ENCODE assay signal across 26 mouse cellular contexts in the genomic region with DNA sequence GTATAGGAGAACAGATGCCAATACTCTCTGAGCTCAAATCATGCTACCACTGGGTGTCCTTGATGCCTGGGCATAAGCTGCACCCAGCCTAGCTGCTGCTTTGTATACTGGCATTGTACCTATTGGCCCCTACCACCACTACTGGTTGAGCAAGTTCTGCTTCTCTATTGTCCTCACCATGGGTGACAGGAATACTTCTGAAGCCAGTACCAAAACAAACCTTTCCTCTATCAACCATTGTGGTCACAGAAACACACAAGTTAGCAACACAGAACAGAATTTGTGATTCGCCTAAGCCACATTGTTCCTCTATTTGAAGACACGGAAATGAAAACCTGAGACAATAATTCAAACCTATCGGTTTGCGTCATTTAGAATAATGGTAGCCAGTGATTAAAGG.
DNase-seq lines count a peak whose midpoint lies in the region; ATAC-seq and TF ChIP-seq lines count a peak whose summit lies in the region.
"Had no signal": no experiment of that assay in that cellular context is flagged by ENCODE, and none has a peak within 500 bp of the region (broad histone marks: within the 10 kb centered on the region; RNA-seq: fewer than 3 reads in every experiment).

No protein-coding gene starts in this region.

- H3K4me3 ChIP-seq in stomach, embryonic 15.5 days (replicated peaks): no peak overlapping the region
- H3K4me3 ChIP-seq in cerebellum, adult 2 months (replicated peaks; ENCODE audit: insufficient read depth, low read depth, low read length): no peak overlapping the region
- no peak overlapping the region for H3K4me3 ChIP-seq in forebrain, embryonic 13.5 days
- H3K4me3 ChIP-seq: forebrain, embryonic 10.5 days; gastrocnemius, adult 2 months; heart, embryonic 12.5 days; heart, embryonic 15.5 days; hindbrain, embryonic 12.5 days; hindbrain, embryonic 15.5 days had no signal

- H3K4me1 ChIP-seq in stomach, embryonic 15.5 days: no peaks in the 10 kb centered on the region
- H3K4me1 ChIP-seq in cerebellum, adult 2 months (ENCODE audit: control insufficient read depth, insufficient read depth, low read length): no peaks in the 10 kb centered on the region
- H3K4me1 ChIP-seq in forebrain, embryonic 13.5 days: no peaks in the 10 kb centered on the region
- H3K4me1 ChIP-seq: heart, embryonic 12.5 days; heart, embryonic 15.5 days; hindbrain, embryonic 12.5 days; hindbrain, embryonic 15.5 days had no signal

- H3K9ac ChIP-seq in stomach, embryonic 15.5 days: no peak overlapping the region
- no peak overlapping the region for H3K9ac ChIP-seq in forebrain, embryonic 13.5 days
- H3K9ac ChIP-seq: forebrain, postnatal 0 days; heart, embryonic 12.5 days; heart, embryonic 15.5 days; hindbrain, embryonic 12.5 days; hindbrain, embryonic 15.5 days had no signal

- H3K9me3 ChIP-seq in stomach, embryonic 15.5 days: no peaks in the 10 kb centered on the region
- H3K9me3 ChIP-seq in forebrain, embryonic 13.5 days (replicated peaks): no peaks in the 10 kb centered on the region
- H3K9me3 ChIP-seq: forebrain, embryonic 10.5 days; heart, embryonic 12.5 days; heart, embryonic 15.5 days; hindbrain, embryonic 12.5 days; hindbrain, embryonic 15.5 days had no signal

- H3K4me2 ChIP-seq in stomach, embryonic 15.5 days: no peak overlapping the region
- H3K4me2 ChIP-seq in forebrain, embryonic 13.5 days: no peak overlapping the region
- H3K4me2 ChIP-seq: heart, embryonic 12.5 days; heart, embryonic 15.5 days; hindbrain, embryonic 12.5 days; hindbrain, embryonic 15.5 days had no signal

- intact Hi-C loops in heart, postnatal 36 days (cut with DNase I): no loop called here

- 82% methylated on average over 4 of the region's 4 CpGs for WGBS in stomach, embryonic 15.5 days
- WGBS in cerebellum, adult 2 months: 95% methylated on average over 4 of the region's 4 CpGs
- WGBS in forebrain, embryonic 13.5 days: 86% methylated on average over 4 of the region's 4 CpGs

- TF ChIP-seq POLR2A in cerebellum, adult 2 months (IDR thresholded peaks at IDR 0.05; ENCODE audit: borderline replicate concordance, insufficient read depth, low read length): no peak

- peak; percentile 72 for ATAC-seq in common myeloid progenitor, adult 5-6 weeks (replicated peaks; ENCODE audit: low read depth, poor library complexity, severe bottlenecking)
- 0 out of 2 replicates have a peak, but pooled peaks have one; percentile 12 for ATAC-seq in granulocyte monocyte progenitor cell, adult 5-6 weeks (replicated peaks; ENCODE audit: poor library complexity, severe bottlenecking)
- ATAC-seq in megakaryocyte progenitor cell, adult 5-6 weeks (replicated peaks; ENCODE audit: poor library complexity): peak; percentile 58
- ATAC-seq in stomach, embryonic 15.5 days (ENCODE audit: insufficient read depth, low FRiP score, low read depth): 0 out of 2 replicates have a peak, but pooled peaks have one; percentile 36
- ATAC-seq in forebrain, embryonic 13.5 days: no peak
- ATAC-seq: activated CD4-positive, CD25-positive, alpha-beta regulatory T cell, adult 4 months; forebrain, embryonic 14.5 days had no signal

- no peaks in the 10 kb centered on the region for H3K27me3 ChIP-seq in stomach, embryonic 15.5 days (replicated peaks)
- no peaks in the 10 kb centered on the region for H3K27me3 ChIP-seq in cerebellum, adult 2 months (ENCODE audit: control insufficient read depth, insufficient read depth, low read length)
- H3K27me3 ChIP-seq in forebrain, embryonic 13.5 days: no peaks in the 10 kb centered on the region
- H3K27me3 ChIP-seq: heart, embryonic 12.5 days; heart, embryonic 15.5 days; hindbrain, embryonic 12.5 days; hindbrain, embryonic 15.5 days had no signal

- no peaks in the 10 kb centered on the region for H3K36me3 ChIP-seq in stomach, embryonic 15.5 days
- H3K36me3 ChIP-seq in forebrain, embryonic 13.5 days (ENCODE audit: poor library complexity, severe bottlenecking): no peaks in the 10 kb centered on the region
- H3K36me3 ChIP-seq: forebrain, embryonic 10.5 days; heart, embryonic 12.5 days; heart, embryonic 15.5 days; hindbrain, embryonic 12.5 days; hindbrain, embryonic 15.5 days had no signal

- no peak overlapping the region for H3K27ac ChIP-seq in stomach, embryonic 15.5 days
- no peak overlapping the region for H3K27ac ChIP-seq in cerebellum, adult 2 months (ENCODE audit: insufficient read depth, low read length)
- no peak overlapping the region for H3K27ac ChIP-seq in forebrain, embryonic 13.5 days
- H3K27ac ChIP-seq: forebrain, embryonic 10.5 days; gastrocnemius, adult 2 months; heart, embryonic 15.5 days; hindbrain, embryonic 12.5 days; hindbrain, embryonic 15.5 days had no signal

- TF ChIP-seq CTCF in cerebellum, adult 2 months (IDR thresholded peaks at IDR 0.05; ENCODE audit: borderline replicate concordance, insufficient read depth, low read depth, low read length): no peak

- no peak for DNase-seq in cerebellum, adult 2 months
- DNase-seq in adrenal gland, postnatal 14 days: no peak
- no peak for DNase-seq in heart, postnatal 36 days
- DNase-seq: adrenal gland, adult 8-10 months; adrenal gland, postnatal 36 days; cerebellum, adult 8-10 months; cerebellum, postnatal 10 days; cerebellum, postnatal 36 days; forebrain, postnatal 0 days; gastrocnemius, adult 2 months; gastrocnemius, postnatal 14 days; heart, adult 18-20 months; heart, postnatal 10 days; heart, postnatal 4 days had no signal
